Mouse (Mus musculus): Measurements from ENCODE around the gene Myo16. TPM values are rescaled to one million over a fixed set of nuclear protein-coding genes. Genes with fewer than 3 reads are reported as not detected.

Myo16 gene
- polyA plus RNA-seq, 1 experiment from 2014 or later, result 0.34 TPM

DNA sequence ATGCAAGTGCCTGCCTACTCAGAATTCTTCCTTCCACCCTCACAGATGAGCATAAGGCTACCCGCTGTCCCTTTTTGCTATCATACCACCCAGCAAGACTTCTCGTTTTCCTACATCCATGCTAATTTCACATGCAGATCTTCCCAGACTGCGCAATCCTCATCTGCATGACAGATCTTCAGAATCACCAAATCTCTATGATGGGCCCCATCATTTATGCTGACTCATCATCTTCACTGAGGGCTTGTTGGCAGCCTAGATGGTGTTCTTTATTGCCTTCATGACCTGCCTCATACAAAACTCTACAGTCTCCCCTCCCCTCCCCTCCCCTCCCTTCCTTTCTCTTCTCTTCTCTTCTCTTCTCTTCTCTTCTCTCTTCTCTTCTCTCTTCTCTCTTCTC, 395.7 kb downstream of the Myo16 start:
- Histone ChIP-seq H3K36me3 (ENCODE audit: control insufficient read depth, insufficient read depth, low read length) (no peaks in the 10 kb centered on the region), H3K27me3 (ENCODE audit: control insufficient read depth, insufficient read depth, low read length) (no peaks in the 10 kb centered on the region), H3K27ac (replicated peaks in 1 of 2; ENCODE audit: control insufficient read depth in 1 of 2, insufficient read depth in 1 of 2, low read depth in 2 of 2, low read length in 2 of 2) (no peak overlapping the region), H3K9me3 (ENCODE audit: control insufficient read depth, low read length) (peaks cover under 1% of the 10 kb centered on the region; the same call in 1 of the 2 replicates), H3K4me1 (ENCODE audit: control insufficient read depth in 2 of 2, insufficient read depth in 2 of 2, low read length in 2 of 2) (no peaks in the 10 kb centered on the region), H3K9ac (ENCODE audit: low read length) (no peak overlapping the region), H3K4me3 (ENCODE audit: control insufficient read depth in 1 of 2, insufficient read depth in 1 of 2, low read depth in 1 of 2, low read length in 2 of 2) (no peak overlapping the region), H3K4me2 (ENCODE audit: low read length) (no peak overlapping the region)
- ATAC-seq (ENCODE audit: insufficient number of reproducible peaks, insufficient read depth, low FRiP score, low read depth), result no peak
- WGBS, result 93% methylated on average over 3 of the region's 3 CpGs

DNA sequence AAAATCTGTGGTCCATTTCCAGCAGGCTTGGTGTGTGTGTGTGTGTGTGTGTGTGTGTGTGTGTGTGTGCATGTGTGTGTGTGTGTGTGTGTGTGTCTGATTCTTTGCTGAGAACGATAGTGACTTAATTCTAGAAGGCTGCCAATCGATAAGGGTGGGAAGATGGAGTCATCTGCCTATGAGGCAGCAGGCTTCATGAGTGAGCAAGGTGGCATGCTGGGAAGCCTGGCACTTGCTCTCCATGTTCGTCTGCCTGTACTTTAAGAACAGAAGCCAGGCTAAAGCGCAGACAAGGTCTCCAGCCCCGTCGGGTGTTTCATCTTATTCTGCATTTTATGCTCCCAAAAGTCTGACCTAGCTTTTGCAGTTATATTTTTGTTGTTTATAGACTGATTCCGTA, 404.2 kb downstream of the Myo16 start:
- no peak overlapping the region for H3K27ac ChIP-seq (replicated peaks in 1 of 2; ENCODE audit: control insufficient read depth in 1 of 2, insufficient read depth in 1 of 2, low read depth in 2 of 2, low read length in 2 of 2)
- no peak overlapping the region for H3K9ac ChIP-seq (ENCODE audit: low read length)
- no peak overlapping the region for H3K4me3 ChIP-seq (ENCODE audit: control insufficient read depth in 1 of 2, insufficient read depth in 1 of 2, low read depth in 1 of 2, low read length in 2 of 2)
- H3K36me3 ChIP-seq (ENCODE audit: control insufficient read depth, insufficient read depth, low read length), result no peaks in the 10 kb centered on the region
- no peaks in the 10 kb centered on the region for H3K27me3 ChIP-seq (ENCODE audit: control insufficient read depth, insufficient read depth, low read length)
- H3K9me3 ChIP-seq (ENCODE audit: control insufficient read depth, low read length), result no peaks in the 10 kb centered on the region
- ATAC-seq (ENCODE audit: insufficient number of reproducible peaks, insufficient read depth, low FRiP score, low read depth), result no peak
- no peak overlapping the region for H3K4me2 ChIP-seq (ENCODE audit: low read length)
- 77% methylated on average over 7 of the region's 7 CpGs for WGBS
- no peaks in the 10 kb centered on the region for H3K4me1 ChIP-seq (ENCODE audit: control insufficient read depth in 2 of 2, insufficient read depth in 2 of 2, low read length in 2 of 2)

DNA sequence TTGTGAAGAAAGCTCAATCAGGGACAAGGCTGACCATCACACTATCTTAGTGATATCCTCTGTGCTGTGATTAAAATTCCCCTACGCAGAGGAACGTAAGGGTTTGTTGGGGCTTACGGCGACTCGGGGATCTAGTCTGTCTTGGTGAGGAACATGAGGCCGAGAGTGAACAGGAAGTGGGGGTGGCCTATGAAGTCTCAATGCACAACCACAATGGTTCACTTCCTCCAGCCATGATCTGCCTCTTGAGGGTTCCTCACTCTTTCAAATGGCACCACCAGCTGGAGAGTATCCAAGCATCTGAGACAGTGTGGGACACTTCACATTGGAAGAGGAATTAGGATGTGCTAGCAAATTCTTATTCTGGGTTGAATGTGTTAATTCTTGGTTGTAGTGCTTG, 405.8 kb downstream of the Myo16 start:
- Histone ChIP-seq H3K9ac (ENCODE audit: low read length) (no peak overlapping the region), H3K27me3 (ENCODE audit: control insufficient read depth, insufficient read depth, low read length) (no peaks in the 10 kb centered on the region), H3K27ac (replicated peaks in 1 of 2; ENCODE audit: control insufficient read depth in 1 of 2, insufficient read depth in 1 of 2, low read depth in 2 of 2, low read length in 2 of 2) (no peak overlapping the region), H3K4me1 (ENCODE audit: control insufficient read depth in 2 of 2, insufficient read depth in 2 of 2, low read length in 2 of 2) (no peaks in the 10 kb centered on the region), H3K4me2 (ENCODE audit: low read length) (no peak overlapping the region), H3K36me3 (ENCODE audit: control insufficient read depth, insufficient read depth, low read length) (no peaks in the 10 kb centered on the region), H3K9me3 (ENCODE audit: control insufficient read depth, low read length) (no peaks in the 10 kb centered on the region), H3K4me3 (ENCODE audit: control insufficient read depth in 1 of 2, insufficient read depth in 1 of 2, low read depth in 1 of 2, low read length in 2 of 2) (no peak overlapping the region)
- no peak for ATAC-seq (ENCODE audit: insufficient number of reproducible peaks, insufficient read depth, low FRiP score, low read depth)
- 86% methylated on average over 6 of the region's 6 CpGs for WGBS

- WGBS, result 79% methylated on average over 5 of the region's 5 CpGs
- H3K36me3 ChIP-seq (ENCODE audit: control insufficient read depth, insufficient read depth, low read length), result no peaks in the 10 kb centered on the region
Observed at GRCm38 (mm10) chr8:10561616-10562015, 407.9 kb downstream of the Myo16 start.

DNA sequence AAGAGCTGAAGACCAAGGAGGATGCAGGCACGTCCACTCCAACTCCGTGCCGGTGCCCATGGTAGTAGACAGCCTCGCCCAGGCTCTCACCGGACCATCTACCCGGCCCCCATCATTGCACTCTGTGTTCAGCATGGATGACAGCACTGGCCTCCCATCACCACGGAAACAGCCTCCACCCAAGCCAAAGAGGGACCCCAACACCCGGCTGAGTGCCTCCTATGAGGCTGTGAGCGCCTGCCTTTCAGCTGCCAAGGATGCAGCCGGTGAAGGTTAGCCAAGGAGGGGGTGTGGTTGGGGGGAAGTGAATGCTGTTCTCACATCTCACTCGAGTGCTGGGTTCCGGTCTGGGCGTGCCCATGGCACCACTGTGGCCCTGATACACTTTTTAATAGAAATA, 408.3 kb downstream of the Myo16 start:
- H3K36me3 ChIP-seq (ENCODE audit: control insufficient read depth, insufficient read depth, low read length), result no peaks in the 10 kb centered on the region
- H3K27ac ChIP-seq (replicated peaks in 1 of 2; ENCODE audit: control insufficient read depth in 1 of 2, insufficient read depth in 1 of 2, low read depth in 2 of 2, low read length in 2 of 2), result no peak overlapping the region
- WGBS, result 82% methylated on average over 13 of the region's 13 CpGs
- H3K4me2 ChIP-seq (ENCODE audit: low read length), result no peak overlapping the region
- ATAC-seq (ENCODE audit: insufficient number of reproducible peaks, insufficient read depth, low FRiP score, low read depth), result no peak
- no peaks in the 10 kb centered on the region for H3K9me3 ChIP-seq (ENCODE audit: control insufficient read depth, low read length)
- no peak overlapping the region for H3K4me3 ChIP-seq (ENCODE audit: control insufficient read depth in 1 of 2, insufficient read depth in 1 of 2, low read depth in 1 of 2, low read length in 2 of 2)
- peaks cover 6% of the 10 kb centered on the region in 2 experiments; a peak in 3 of 4 replicates for H3K4me1 ChIP-seq (ENCODE audit: control insufficient read depth in 2 of 2, insufficient read depth in 2 of 2, low read length in 2 of 2)
- no peaks in the 10 kb centered on the region for H3K27me3 ChIP-seq (ENCODE audit: control insufficient read depth, insufficient read depth, low read length)
- H3K9ac ChIP-seq (ENCODE audit: low read length), result no peak overlapping the region

More at GRCm38 (mm10) chr8:10561616-10562015, 407.9 kb downstream of the Myo16 start:
- H3K4me3 ChIP-seq (ENCODE audit: control insufficient read depth in 1 of 2, insufficient read depth in 1 of 2, low read depth in 1 of 2, low read length in 2 of 2), result no peak overlapping the region
- H3K9me3 ChIP-seq (ENCODE audit: control insufficient read depth, low read length), result no peaks in the 10 kb centered on the region
- no peak for ATAC-seq (ENCODE audit: insufficient number of reproducible peaks, insufficient read depth, low FRiP score, low read depth)
- no peak overlapping the region for H3K9ac ChIP-seq (ENCODE audit: low read length)
- no peak overlapping the region for H3K27ac ChIP-seq (replicated peaks in 1 of 2; ENCODE audit: control insufficient read depth in 1 of 2, insufficient read depth in 1 of 2, low read depth in 2 of 2, low read length in 2 of 2)
- peaks cover 6% of the 10 kb centered on the region in 2 experiments; a peak in 3 of 4 replicates for H3K4me1 ChIP-seq (ENCODE audit: control insufficient read depth in 2 of 2, insufficient read depth in 2 of 2, low read length in 2 of 2)
- H3K4me2 ChIP-seq (ENCODE audit: low read length), result no peak overlapping the region
- no peaks in the 10 kb centered on the region for H3K27me3 ChIP-seq (ENCODE audit: control insufficient read depth, insufficient read depth, low read length)

- ATAC-seq (ENCODE audit: insufficient number of reproducible peaks, insufficient read depth, low FRiP score, low read depth), result no peak
- 80% methylated on average over 9 of the region's 9 CpGs for WGBS
- no peaks in the 10 kb centered on the region for H3K27me3 ChIP-seq (ENCODE audit: control insufficient read depth, insufficient read depth, low read length)
Observed at GRCm38 (mm10) chr8:10562636-10563035, 408.9 kb downstream of the Myo16 start.

DNA sequence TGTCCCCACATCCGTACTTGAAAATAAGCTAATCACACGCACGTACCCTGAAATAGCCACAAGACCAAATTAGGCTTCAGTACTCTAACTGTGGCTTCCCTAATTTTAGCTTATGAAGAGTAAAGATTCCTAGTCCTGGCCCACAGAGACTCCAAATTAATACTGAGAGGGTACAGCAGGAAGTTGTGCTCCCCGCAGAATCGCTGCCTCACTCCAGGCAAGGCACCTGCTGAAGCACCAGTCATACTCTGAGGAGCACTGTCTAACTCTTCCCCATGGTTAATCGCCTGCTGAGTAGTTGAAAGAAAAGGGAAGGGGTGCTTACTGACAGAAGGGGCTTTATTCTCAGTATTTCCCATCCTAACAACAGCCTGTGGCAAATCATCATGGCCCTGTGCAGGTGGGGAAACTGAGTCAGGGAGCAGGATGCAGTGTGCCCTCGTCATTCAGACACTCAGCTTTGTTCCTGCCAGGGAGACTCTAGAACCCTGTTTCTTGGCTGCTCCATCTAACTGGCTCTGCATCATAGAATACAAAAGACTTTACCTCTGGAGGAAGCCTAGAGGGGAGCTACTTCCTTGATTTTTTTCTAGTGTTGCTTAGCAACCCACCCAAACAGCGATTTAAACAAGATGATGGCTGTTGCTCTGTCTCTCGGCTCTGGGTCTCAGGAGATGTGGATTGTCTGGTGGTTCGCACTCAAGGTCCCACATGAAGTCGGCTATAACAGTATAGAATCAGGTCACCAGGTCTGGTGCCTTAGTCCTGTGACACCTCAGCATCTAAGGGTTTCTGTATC, 411.7 kb downstream of the Myo16 start:
- 58% methylated on average over 11 of the region's 11 CpGs for WGBS
- no peak overlapping the region for H3K27ac ChIP-seq (replicated peaks in 1 of 2; ENCODE audit: control insufficient read depth in 1 of 2, insufficient read depth in 1 of 2, low read depth in 2 of 2, low read length in 2 of 2)

More at GRCm38 (mm10) chr8:10562636-10563035, 408.9 kb downstream of the Myo16 start:
- H3K9ac ChIP-seq (ENCODE audit: low read length), result no peak overlapping the region
- H3K4me2 ChIP-seq (ENCODE audit: low read length), result no peak overlapping the region
- H3K36me3 ChIP-seq (ENCODE audit: control insufficient read depth, insufficient read depth, low read length), result no peaks in the 10 kb centered on the region
- H3K27ac ChIP-seq (replicated peaks in 1 of 2; ENCODE audit: control insufficient read depth in 1 of 2, insufficient read depth in 1 of 2, low read depth in 2 of 2, low read length in 2 of 2), result no peak overlapping the region
- no peaks in the 10 kb centered on the region for H3K9me3 ChIP-seq (ENCODE audit: control insufficient read depth, low read length)
- no peak overlapping the region for H3K4me3 ChIP-seq (ENCODE audit: control insufficient read depth in 1 of 2, insufficient read depth in 1 of 2, low read depth in 1 of 2, low read length in 2 of 2)
- H3K4me1 ChIP-seq (ENCODE audit: control insufficient read depth in 2 of 2, insufficient read depth in 2 of 2, low read length in 2 of 2), result peaks cover 6% of the 10 kb centered on the region in 2 experiments; a peak in 3 of 4 replicates

More for the DNA sequence above, 411.7 kb downstream of the Myo16 start:
- Histone ChIP-seq H3K4me3 (ENCODE audit: control insufficient read depth in 1 of 2, insufficient read depth in 1 of 2, low read depth in 1 of 2, low read length in 2 of 2) (no peak overlapping the region), H3K4me1 (ENCODE audit: control insufficient read depth in 2 of 2, insufficient read depth in 2 of 2, low read length in 2 of 2) (peaks cover 6% of the 10 kb centered on the region in 2 experiments; a peak in 3 of 4 replicates), H3K9me3 (ENCODE audit: control insufficient read depth, low read length) (no peaks in the 10 kb centered on the region), H3K27me3 (ENCODE audit: control insufficient read depth, insufficient read depth, low read length) (no peaks in the 10 kb centered on the region), H3K36me3 (ENCODE audit: control insufficient read depth, insufficient read depth, low read length) (no peaks in the 10 kb centered on the region), H3K4me2 (ENCODE audit: low read length) (no peak overlapping the region), H3K9ac (ENCODE audit: low read length) (no peak overlapping the region; the same call in 1 of the 2 replicates)
- ATAC-seq (ENCODE audit: insufficient number of reproducible peaks, insufficient read depth, low FRiP score, low read depth), result no peak

Measured in heart, embryonic 14.5 days (tissue).